Mouse (Mus musculus) lung, postnatal 0 days (tissue): ENCODE measurements around the gene Ssbp3.

ENCODE experiments used
- CTCF ChIP-seq: IDR thresholded peaks from 2 replicates; pipeline ENCODE4 v1.5.1; 2016; ENCODE audit warnings: antibody characterized with exemption, mild to moderate bottlenecking
- EP300 ChIP-seq: IDR thresholded peaks from 2 replicates; pipeline ENCODE4 v1.6.1; 2016; ENCODE audit warnings: antibody characterized with exemption, mild to moderate bottlenecking, control low read depth

GRCm38 (mm10) chr4:107058781-107059180 lies 148.3 kb downstream of the Ssbp3 start:
- TF ChIP-seq EP300: no peak
- TF ChIP-seq CTCF: no peak
